Mouse (Mus musculus) megakaryocyte, embryonic 14.5 days (primary cell): ENCODE measurements around the gene Vmn1r1.

ENCODE experiments used
- FLI1 ChIP-seq: IDR thresholded peaks from 2 replicates; pipeline ENCODE4 v1.6.1; 2012; ENCODE audit warnings: low read length, inconsistent platforms, mixed read lengths
- GATA1 ChIP-seq: IDR thresholded peaks from 3 replicates; pipeline ENCODE4 v1.6.1; 2012; ENCODE audit warnings: mixed read lengths, low read length, inconsistent platforms, borderline replicate concordance

GRCm38 (mm10) chr1:182113131-182113530, 51.2 kb downstream of the Vmn1r1 start:
- TF ChIP-seq GATA1 (no peak), FLI1 (no peak)
